Mouse (Mus musculus): ENCODE measurements around the gene Hadhb.
A peak's percentile ranks its signal among the peaks of the same experiment; 100 is the strongest.
"Not testable (repeated sequence)": the region's sequence is repeated elsewhere in the genome, so short reads cannot be mapped to it uniquely, and the experiment has no call there.

Gene Hadhb

GRCm38 (mm10) chr5:30175811-30176210, 20.8 kb downstream of the Hadhb start:
- DNase-seq (ENCODE audit: low spot score) = no peak

DNA sequence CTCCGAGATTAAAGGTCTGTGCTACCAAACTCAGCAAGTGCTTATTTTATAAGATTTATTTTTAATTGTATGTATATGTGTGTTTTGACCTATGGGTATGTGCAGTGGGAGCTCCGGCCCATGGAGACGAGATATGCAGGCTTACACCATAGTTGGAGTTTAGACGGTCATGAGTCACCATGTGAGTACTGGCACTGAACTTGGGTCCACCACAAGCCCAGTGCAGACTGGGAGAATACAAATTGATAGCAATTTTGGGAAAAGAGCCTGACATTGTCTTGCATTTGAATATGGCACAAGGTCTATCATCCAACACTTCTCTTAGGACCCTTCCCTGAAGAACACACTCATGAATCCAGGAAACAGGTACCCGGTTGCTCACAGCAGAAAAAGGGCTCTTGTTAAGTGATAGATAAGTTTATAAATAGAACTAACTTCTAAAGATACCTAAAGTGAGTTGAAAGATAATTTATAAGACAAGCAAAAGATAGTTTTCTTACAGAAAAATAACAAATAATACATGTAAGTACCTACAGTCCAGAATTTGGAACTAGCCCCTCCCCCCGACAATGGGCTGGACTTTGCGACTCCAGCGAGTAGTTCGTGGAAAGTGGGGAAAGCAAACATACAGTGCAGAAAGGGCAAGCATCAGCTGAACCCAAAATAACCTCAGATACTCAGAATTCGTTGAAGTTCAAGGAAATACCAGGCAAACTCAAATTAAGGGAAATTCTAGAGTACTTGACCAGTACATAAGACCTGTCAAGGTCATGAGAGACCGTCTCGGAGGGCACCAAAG, 32.8 kb downstream of the Hadhb start:
- no peak for DNase-seq (ENCODE audit: low spot score)

GRCm38 (mm10) chr5:30192452-30192851, 37.4 kb downstream of the Hadhb start:
- no peak for DNase-seq (ENCODE audit: low spot score)

DNA sequence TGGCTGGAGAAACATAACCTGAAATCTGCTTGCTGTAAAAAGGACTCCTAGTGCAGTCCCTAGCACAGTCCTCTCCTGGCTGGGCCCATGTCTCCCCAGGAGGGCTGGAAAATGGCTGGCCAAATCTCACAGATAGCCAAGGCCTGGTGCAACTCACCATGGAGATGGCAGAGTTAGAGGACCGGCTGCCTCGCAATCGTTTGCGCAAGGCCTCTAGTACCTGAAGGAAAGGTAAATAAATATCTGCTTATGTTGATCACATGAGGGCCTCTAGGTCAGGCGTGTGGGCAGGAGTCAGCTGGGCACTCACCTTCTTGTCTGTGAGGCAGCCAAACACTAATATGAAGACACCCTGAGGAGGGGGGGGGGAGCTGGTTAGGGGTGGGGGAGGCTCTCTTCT, 40.3 kb downstream of the Hadhb start:
- no peak for DNase-seq (ENCODE audit: low spot score)

- no peak for DNase-seq (ENCODE audit: low spot score)
Measured at GRCm38 (mm10) chr5:30198257-30198656, 43.2 kb downstream of the Hadhb start.

GRCm38 (mm10) chr5:30201521-30201920, 46.5 kb downstream of the Hadhb start:
- peak; percentile 32 for DNase-seq (ENCODE audit: low spot score)

DNA sequence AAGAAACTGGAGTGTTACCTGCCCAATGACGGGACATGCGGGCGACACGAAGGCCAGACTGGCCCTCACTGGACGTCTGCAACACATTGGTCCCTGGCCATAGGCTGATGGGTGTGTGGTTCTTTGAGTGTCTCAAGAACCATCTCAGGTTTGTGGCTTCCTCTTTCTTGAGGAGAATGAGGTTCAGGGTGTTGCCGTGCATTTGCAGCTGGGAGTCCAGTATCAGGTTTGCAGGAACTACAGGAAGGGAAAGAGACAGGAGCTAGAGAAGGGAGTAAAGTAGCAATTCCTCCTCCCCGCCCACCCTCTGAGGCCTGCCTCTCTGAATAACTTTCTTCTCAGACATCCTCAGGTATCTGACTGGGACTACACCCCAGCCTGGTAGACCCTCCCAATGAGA, 47.2 kb downstream of the Hadhb start:
- no peak for DNase-seq (ENCODE audit: low spot score)

- no peak for DNase-seq (ENCODE audit: low spot score)
Measured at GRCm38 (mm10) chr5:30203216-30203885, 48.3 kb downstream of the Hadhb start.

- DNase-seq (ENCODE audit: low spot score) = no peak
Measured at GRCm38 (mm10) chr5:30204441-30204840, 49.4 kb downstream of the Hadhb start.

DNA sequence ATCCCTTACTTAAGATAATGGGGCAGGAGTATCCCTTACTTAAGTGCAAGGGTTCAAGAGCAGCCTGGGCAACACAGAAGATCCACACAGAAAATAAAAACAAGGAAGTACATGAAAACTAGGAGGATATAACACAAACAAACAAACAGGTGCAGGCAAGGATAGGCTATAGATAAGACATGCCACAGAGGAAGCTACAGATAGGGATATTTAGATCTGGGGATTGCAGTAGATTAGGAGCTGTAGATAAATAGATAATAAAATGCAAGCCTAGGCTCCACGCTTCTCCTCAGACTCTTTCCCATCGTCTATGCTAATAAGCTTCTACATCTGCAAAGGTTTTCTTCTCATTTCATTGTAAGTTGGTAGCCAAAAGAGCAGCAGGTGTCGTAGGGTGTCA, 50.0 kb downstream of the Hadhb start:
- DNase-seq (ENCODE audit: low spot score) = no peak

DNA sequence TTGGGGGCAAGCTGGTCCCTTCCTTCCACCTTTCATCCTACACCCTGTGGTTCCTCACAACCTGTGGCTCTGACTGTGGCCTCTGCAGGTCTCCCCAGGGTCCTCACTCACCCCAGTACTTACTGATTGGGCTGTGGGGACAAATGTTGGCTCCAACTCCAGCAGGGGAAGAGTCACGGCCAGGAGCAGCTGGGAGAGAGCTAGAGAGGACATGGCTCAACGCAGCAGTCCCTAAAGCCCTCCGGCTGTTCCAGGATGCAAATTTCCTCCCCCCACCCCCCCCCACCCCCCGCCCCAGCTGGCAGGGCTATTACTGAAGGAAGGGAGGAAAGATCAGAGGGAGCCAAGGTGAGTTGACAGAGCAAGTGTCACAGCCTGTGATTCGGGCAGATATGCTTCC, 50.4 kb downstream of the Hadhb start, which contains the start of gene Adgrf3:
Adgrf3 (minus strand) TSS at position 230 of the 400 bp plus-strand sequence.
- no peak for DNase-seq (ENCODE audit: low spot score)

DNA sequence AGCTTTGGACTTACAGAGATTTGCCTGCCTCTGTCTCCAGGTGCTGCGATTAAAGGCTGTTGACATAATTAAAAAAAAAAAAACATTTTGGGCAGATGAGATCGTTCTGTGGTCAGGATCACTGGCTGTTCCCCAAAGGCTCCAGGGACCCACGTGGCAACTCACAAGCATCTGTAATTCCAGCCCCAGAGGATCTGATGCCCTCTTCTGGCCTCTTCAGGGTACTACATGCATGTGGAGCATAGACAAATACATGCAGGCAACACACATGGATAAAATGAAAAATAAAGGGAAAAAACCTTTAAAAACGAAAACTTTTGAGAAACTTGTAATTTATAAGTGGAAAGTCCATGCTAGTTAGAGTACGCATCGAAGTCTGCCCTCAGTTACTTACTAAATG, 52.2 kb downstream of the Hadhb start:
- DNase-seq (ENCODE audit: low spot score) = no peak

DNA sequence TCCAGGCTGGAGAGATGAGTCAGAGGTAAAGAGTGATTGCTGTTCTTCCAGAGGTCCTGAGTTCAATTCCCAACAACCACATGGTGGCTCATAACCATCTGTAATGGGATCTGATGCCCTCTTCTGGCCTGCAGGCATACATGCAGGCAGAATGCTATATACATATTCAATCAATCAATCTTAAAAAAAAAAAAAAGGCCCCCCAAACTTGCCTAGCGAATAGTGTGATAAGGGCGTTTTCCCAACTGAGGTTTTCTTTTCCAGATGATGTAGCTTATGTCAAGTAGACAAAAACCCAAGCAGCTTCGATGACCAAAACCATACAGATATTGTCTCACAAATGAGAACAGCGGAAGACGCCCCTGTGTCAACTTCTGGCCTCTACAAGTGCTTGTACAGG, 55.7 kb downstream of the Hadhb start:
- DNase-seq (ENCODE audit: low spot score) = not testable (repeated sequence)

- DNase-seq (ENCODE audit: low spot score) = no peak
Measured at GRCm38 (mm10) chr5:30214889-30215288, 59.8 kb downstream of the Hadhb start.

GRCm38 (mm10) chr5:30215970-30216369, 60.9 kb downstream of the Hadhb start:
- no peak for DNase-seq (ENCODE audit: low spot score)

- DNase-seq (ENCODE audit: low spot score) = no peak
Measured at GRCm38 (mm10) chr5:30219715-30220114, 64.7 kb downstream of the Hadhb start.

- DNase-seq (ENCODE audit: low spot score) = no peak
Measured at GRCm38 (mm10) chr5:30220666-30221065, 65.6 kb downstream of the Hadhb start.

- no peak for DNase-seq (ENCODE audit: low spot score)
Measured at GRCm38 (mm10) chr5:30222681-30223080, 67.6 kb downstream of the Hadhb start.

GRCm38 (mm10) chr5:30230901-30231300, 75.9 kb downstream of the Hadhb start:
- DNase-seq (ENCODE audit: low spot score) = no peak

- DNase-seq (ENCODE audit: low spot score) = no peak
Measured at GRCm38 (mm10) chr5:30231891-30232270, 76.8 kb downstream of the Hadhb start.

DNA sequence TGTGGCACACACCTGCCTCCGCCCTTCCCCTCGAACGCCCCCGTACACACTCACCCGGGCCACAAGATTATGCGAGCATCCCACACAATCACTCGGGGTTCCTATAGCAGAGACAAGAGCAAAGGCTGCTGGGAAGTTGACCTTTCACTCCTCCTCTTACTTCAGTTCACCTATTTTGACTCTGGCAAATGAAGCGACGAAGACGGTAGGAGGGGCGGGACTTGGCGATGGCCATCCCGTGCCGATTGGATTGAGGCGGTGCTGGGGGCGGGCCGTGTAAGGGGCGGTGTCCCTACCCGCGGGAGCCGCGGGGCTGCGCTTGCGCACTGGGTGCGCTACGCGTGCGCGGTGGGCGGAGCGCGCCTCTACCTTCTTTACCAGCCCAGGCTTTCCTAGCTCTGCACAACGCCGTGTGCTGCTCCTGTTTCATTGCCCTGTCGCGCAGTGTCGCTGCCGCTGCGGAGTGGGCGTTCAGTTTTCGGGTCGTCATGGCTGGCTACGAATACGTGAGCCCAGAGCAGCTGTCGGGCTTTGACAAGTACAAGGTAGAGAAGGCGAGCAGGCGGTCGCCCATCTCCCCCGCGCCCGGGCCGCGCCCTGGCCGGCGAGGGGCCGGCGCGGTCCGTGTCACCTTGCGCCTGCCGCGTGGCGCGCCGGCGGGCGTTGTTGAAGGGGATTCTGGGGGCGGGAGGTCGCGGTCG, 77.4 kb downstream of the Hadhb start, which contains the start of gene Selenoi:
Selenoi (plus strand) TSS at position 311 of the 701 bp plus-strand sequence.
- DNase-seq (ENCODE audit: low spot score) = peak; percentile 98

DNA sequence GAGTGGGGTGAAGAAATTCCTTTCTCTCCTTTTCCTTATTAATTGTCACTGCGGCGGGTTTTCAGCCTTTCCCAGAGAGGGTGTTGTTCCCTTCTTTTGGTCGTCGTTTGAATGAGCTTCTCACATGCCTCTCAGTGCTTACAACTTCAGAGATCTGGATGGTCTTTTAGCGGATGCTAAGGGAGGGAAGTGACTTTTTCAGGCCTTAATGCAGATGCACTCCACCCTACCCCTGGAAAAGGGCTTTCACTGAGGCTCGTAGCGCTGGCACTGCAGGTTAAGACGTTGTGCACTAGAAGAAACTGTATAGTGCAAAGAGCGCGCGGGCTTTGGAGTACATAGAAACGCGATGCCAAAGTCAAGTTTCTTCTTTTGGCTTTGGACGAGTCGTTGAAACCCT, 78.0 kb downstream of the Hadhb start:
- no peak for DNase-seq (ENCODE audit: low spot score)

GRCm38 (mm10) chr5:30233979-30234378, 78.9 kb downstream of the Hadhb start:
- DNase-seq (ENCODE audit: low spot score) = no peak
